Mouse (Mus musculus): Measurements from ENCODE around the gene Ralb. TPM values are rescaled to one million over a fixed set of nuclear protein-coding genes. Genes with fewer than 3 reads are reported as not detected.

Gene Ralb
- polyA plus RNA-seq, 1 experiment from 2014 or later, result 41.6 TPM

DNA sequence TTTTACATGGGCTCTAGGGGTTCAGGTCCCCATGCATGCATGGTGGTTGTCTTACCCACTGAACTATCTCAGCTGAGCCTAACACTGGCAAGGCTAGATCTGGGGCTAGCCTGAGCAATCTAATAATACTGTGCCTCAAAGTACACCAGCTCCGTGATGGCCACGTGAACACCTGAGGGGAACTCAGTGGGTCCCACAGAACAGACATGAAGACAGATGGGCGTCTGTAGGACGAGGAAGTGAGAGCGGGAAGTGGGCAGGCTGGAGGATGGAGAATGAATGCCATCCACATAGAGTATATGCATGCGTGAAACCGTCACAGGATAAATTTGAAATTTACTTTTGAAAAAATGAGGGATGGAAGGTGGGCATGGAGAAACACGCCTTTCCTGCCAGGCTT is 23.9 kb downstream of the Ralb start:
- Histone ChIP-seq H3K4me2 (ENCODE audit: low read length) (no peak overlapping the region), H3K9me3 (replicated peaks; ENCODE audit: control insufficient read depth, low read length) (no peaks in the 10 kb centered on the region), H3K36me3 (ENCODE audit: control insufficient read depth, insufficient read depth, low read length) (no peaks in the 10 kb centered on the region; the same call in 1 of the 2 replicates), H3K27ac (ENCODE audit: low read depth, low read length) (no peak overlapping the region), H3K27me3 (replicated peaks; ENCODE audit: control insufficient read depth, insufficient read depth, low read length) (no peaks in the 10 kb centered on the region), H3K9ac (ENCODE audit: low read length) (no peak overlapping the region), H3K4me1 (ENCODE audit: control insufficient read depth, insufficient read depth, low read length) (no peaks in the 10 kb centered on the region), H3K4me3 (ENCODE audit: low read depth, low read length) (no peak overlapping the region)
- DNase-seq (ENCODE audit: low spot score) (no peak), ATAC-seq (no peak)
- WGBS, result 96% methylated on average over 8 of the region's 8 CpGs

- no peak overlapping the region for H3K27ac ChIP-seq (ENCODE audit: low read depth, low read length)
- H3K4me2 ChIP-seq (ENCODE audit: low read length), result no peak overlapping the region
- no peaks in the 10 kb centered on the region for H3K4me1 ChIP-seq (ENCODE audit: control insufficient read depth, insufficient read depth, low read length)
- DNase-seq (ENCODE audit: low spot score) (no peak), ATAC-seq (no peak)
- H3K9ac ChIP-seq (ENCODE audit: low read length), result no peak overlapping the region
- no peaks in the 10 kb centered on the region for H3K9me3 ChIP-seq (replicated peaks; ENCODE audit: control insufficient read depth, low read length)
- H3K4me3 ChIP-seq (ENCODE audit: low read depth, low read length), result no peak overlapping the region
- peaks cover 4% of the 10 kb centered on the region; the same call in 1 of the 2 replicates for H3K36me3 ChIP-seq (ENCODE audit: control insufficient read depth, insufficient read depth, low read length)
- WGBS, result 80% methylated on average over 4 of the region's 4 CpGs
- no peaks in the 10 kb centered on the region for H3K27me3 ChIP-seq (replicated peaks; ENCODE audit: control insufficient read depth, insufficient read depth, low read length)
Measured at GRCm38 (mm10) chr1:119479641-119480040, 25.0 kb downstream of the Ralb start.

DNA sequence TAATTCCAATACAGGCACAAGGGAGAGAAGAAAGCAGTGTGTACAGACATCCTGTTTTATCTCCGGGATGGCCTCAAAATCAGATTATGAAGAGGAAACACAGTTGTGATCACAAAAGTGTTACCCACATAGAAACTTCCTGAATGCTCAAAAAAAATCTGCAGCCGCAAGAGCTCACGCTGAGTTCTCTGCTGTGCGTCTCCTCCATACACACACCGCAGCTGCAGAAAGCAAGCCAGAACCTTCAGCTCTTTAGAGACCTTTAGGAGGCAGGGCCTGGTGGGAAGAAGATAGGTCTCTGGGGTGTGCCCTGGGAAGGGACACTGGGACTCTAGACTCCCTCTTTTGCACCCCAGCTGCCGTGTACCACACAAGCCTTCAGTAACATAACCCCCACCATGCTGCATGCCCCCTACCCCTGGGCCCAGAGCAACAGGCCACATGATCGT is 27.7 kb downstream of the Ralb start:
- DNase-seq (ENCODE audit: low spot score), result no peak
- H3K4me2 ChIP-seq (ENCODE audit: low read length), result no peak overlapping the region
- no peaks in the 10 kb centered on the region for H3K4me1 ChIP-seq (ENCODE audit: control insufficient read depth, insufficient read depth, low read length)
- no peaks in the 10 kb centered on the region for H3K9me3 ChIP-seq (replicated peaks; ENCODE audit: control insufficient read depth, low read length)
- ATAC-seq, result no peak
- no peaks in the 10 kb centered on the region for H3K27me3 ChIP-seq (replicated peaks; ENCODE audit: control insufficient read depth, insufficient read depth, low read length)
- H3K4me3 ChIP-seq (ENCODE audit: low read depth, low read length), result no peak overlapping the region
- 88% methylated on average over 7 of the region's 7 CpGs for WGBS
- no peak overlapping the region for H3K27ac ChIP-seq (ENCODE audit: low read depth, low read length)
- H3K36me3 ChIP-seq (ENCODE audit: control insufficient read depth, insufficient read depth, low read length), result peaks cover 6% of the 10 kb centered on the region; the same call in 1 of the 2 replicates
- no peak overlapping the region for H3K9ac ChIP-seq (ENCODE audit: low read length)

- no peak overlapping the region for H3K4me2 ChIP-seq (ENCODE audit: low read length)
- H3K27ac ChIP-seq (ENCODE audit: low read depth, low read length), result no peak overlapping the region
- H3K9me3 ChIP-seq (replicated peaks; ENCODE audit: control insufficient read depth, low read length), result no peaks in the 10 kb centered on the region
- 92% methylated on average over 7 of the region's 7 CpGs for WGBS
- peaks cover 9% of the 10 kb centered on the region; the same call in 1 of the 2 replicates for H3K36me3 ChIP-seq (ENCODE audit: control insufficient read depth, insufficient read depth, low read length)
- no peaks in the 10 kb centered on the region for H3K27me3 ChIP-seq (replicated peaks; ENCODE audit: control insufficient read depth, insufficient read depth, low read length)
- no peaks in the 10 kb centered on the region for H3K4me1 ChIP-seq (ENCODE audit: control insufficient read depth, insufficient read depth, low read length)
- H3K9ac ChIP-seq (ENCODE audit: low read length), result no peak overlapping the region
- H3K4me3 ChIP-seq (ENCODE audit: low read depth, low read length), result no peak overlapping the region
- DNase-seq (ENCODE audit: low spot score), result no peak
- no peak for ATAC-seq
Measured at GRCm38 (mm10) chr1:119474671-119475070, 29.9 kb downstream of the Ralb start.

- Histone ChIP-seq H3K27me3 (replicated peaks; ENCODE audit: control insufficient read depth, insufficient read depth, low read length) (no peaks in the 10 kb centered on the region), H3K27ac (ENCODE audit: low read depth, low read length) (no peak overlapping the region; the same call in 1 of the 2 replicates), H3K9ac (ENCODE audit: low read length) (0 out of 2 replicates have a peak overlapping the region, but pooled peaks have one; percentile 13), H3K4me3 (ENCODE audit: low read depth, low read length) (no peak overlapping the region), H3K4me1 (ENCODE audit: control insufficient read depth, insufficient read depth, low read length) (no peaks in the 10 kb centered on the region), H3K4me2 (ENCODE audit: low read length) (no peak overlapping the region), H3K9me3 (replicated peaks; ENCODE audit: control insufficient read depth, low read length) (no peaks in the 10 kb centered on the region), H3K36me3 (ENCODE audit: control insufficient read depth, insufficient read depth, low read length) (peaks cover 14% of the 10 kb centered on the region; the same call in 1 of the 2 replicates)
- ATAC-seq, result no peak
- DNase-seq (ENCODE audit: low spot score), result peak; percentile 9
- WGBS, result 65% methylated on average over 11 of the region's 11 CpGs
Measured at GRCm38 (mm10) chr1:119472648-119473047, 31.9 kb downstream of the Ralb start.

GRCm38 (mm10) chr1:119471793-119472396 is 32.7 kb downstream of the Ralb start:
- Histone ChIP-seq H3K4me1 (ENCODE audit: control insufficient read depth, insufficient read depth, low read length) (no peaks in the 10 kb centered on the region), H3K4me2 (ENCODE audit: low read length) (no peak overlapping the region), H3K27me3 (replicated peaks; ENCODE audit: control insufficient read depth, insufficient read depth, low read length) (no peaks in the 10 kb centered on the region), H3K9me3 (replicated peaks; ENCODE audit: control insufficient read depth, low read length) (no peaks in the 10 kb centered on the region), H3K9ac (ENCODE audit: low read length) (peak overlapping the region; percentile 25; the same call in 1 of the 2 replicates), H3K36me3 (ENCODE audit: control insufficient read depth, insufficient read depth, low read length) (peaks cover 14% of the 10 kb centered on the region; the same call in 1 of the 2 replicates), H3K4me3 (ENCODE audit: low read depth, low read length) (no peak overlapping the region), H3K27ac (ENCODE audit: low read depth, low read length) (peak overlapping the region; percentile 41; the same call in 1 of the 2 replicates)
- WGBS, result 51% methylated on average over 14 of the region's 14 CpGs
- ATAC-seq (peak; percentile 71; the same call in 1 of the 2 replicates), DNase-seq (ENCODE audit: low spot score) (peak; percentile 51)

- H3K36me3 ChIP-seq (ENCODE audit: control insufficient read depth, insufficient read depth, low read length), result no peaks in the 10 kb centered on the region
- no peak overlapping the region for H3K9ac ChIP-seq (ENCODE audit: low read length)
- H3K27ac ChIP-seq (ENCODE audit: low read depth, low read length), result no peak overlapping the region
- no peak overlapping the region for H3K4me2 ChIP-seq (ENCODE audit: low read length)
- H3K4me3 ChIP-seq (ENCODE audit: low read depth, low read length), result no peak overlapping the region
- no peaks in the 10 kb centered on the region for H3K4me1 ChIP-seq (ENCODE audit: control insufficient read depth, insufficient read depth, low read length)
- DNase-seq (ENCODE audit: low spot score) (peak; percentile 71), ATAC-seq (peak; percentile 54)
- no peaks in the 10 kb centered on the region for H3K27me3 ChIP-seq (replicated peaks; ENCODE audit: control insufficient read depth, insufficient read depth, low read length)
- WGBS, result 36% methylated on average over 2 of the region's 2 CpGs
- no peaks in the 10 kb centered on the region for H3K9me3 ChIP-seq (replicated peaks; ENCODE audit: control insufficient read depth, low read length)
Measured at GRCm38 (mm10) chr1:119463386-119463785, 41.2 kb downstream of the Ralb start.

DNA sequence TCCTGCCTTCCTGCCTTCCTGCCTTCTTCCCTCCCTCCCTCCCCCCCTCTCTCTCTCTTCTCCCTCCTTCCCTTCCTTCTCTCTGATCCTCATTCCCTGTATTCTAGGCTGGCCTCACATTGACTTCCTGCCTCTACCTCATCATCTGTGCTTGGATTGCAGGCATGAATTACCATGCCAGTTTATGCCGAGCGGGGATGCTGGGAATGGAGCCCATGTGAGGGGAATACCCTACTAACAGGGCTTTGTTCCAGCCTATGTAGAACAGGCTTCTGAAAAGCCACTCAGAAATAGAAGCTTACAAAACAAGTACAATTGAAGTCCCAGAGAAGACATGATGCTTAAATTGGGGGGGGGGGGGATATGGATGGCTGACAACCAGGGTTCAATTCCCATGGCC is 44.5 kb downstream of the Ralb start:
- DNase-seq (ENCODE audit: low spot score), result peak; percentile 66
- WGBS, result 49% methylated on average over 2 of the region's 2 CpGs
- Histone ChIP-seq H3K27me3 (replicated peaks; ENCODE audit: control insufficient read depth, insufficient read depth, low read length) (no peaks in the 10 kb centered on the region), H3K4me1 (ENCODE audit: control insufficient read depth, insufficient read depth, low read length) (peaks cover 10% of the 10 kb centered on the region; the same call in 1 of the 2 replicates), H3K9ac (ENCODE audit: low read length) (no peak overlapping the region), H3K4me2 (ENCODE audit: low read length) (no peak overlapping the region), H3K4me3 (ENCODE audit: low read depth, low read length) (no peak overlapping the region), H3K9me3 (replicated peaks; ENCODE audit: control insufficient read depth, low read length) (no peaks in the 10 kb centered on the region), H3K27ac (ENCODE audit: low read depth, low read length) (no peak overlapping the region), H3K36me3 (ENCODE audit: control insufficient read depth, insufficient read depth, low read length) (no peaks in the 10 kb centered on the region)
- ATAC-seq, result peak; percentile 6; the same call in 1 of the 2 replicates

DNA sequence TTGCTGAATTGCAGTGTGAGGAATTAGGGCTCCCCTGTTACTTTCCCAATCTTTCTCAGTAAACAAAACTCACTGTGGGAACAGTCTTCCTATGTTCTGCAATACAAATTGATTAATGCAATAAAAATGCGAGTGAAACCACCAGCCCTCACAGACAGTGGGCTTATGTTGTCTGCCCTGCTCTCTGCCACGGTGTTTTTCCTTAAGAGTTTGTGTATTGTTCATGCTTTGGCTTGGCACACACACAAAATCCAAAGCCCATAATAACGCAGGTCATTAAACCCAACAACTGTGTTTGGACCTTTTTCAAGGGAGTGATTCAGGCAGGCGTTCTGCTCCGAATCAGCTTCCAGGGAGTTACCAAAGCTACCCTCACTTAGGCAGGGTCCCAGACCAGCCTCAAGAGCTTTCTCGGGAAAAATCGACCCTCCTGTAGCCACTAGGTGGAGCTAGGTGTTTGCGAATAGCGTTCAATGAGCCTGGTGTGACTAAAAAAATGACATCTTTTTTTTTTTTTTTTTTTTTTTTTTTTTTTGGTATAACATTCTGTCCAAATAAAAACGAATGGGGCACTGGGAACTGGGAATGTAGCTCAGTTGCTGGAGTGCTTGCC is 46.5 kb downstream of the Ralb start:
- Histone ChIP-seq H3K36me3 (ENCODE audit: control insufficient read depth, insufficient read depth, low read length) (no peaks in the 10 kb centered on the region), H3K4me2 (ENCODE audit: low read length) (0 out of 2 replicates have a peak overlapping the region, but pooled peaks have one; percentile 5), H3K9me3 (replicated peaks; ENCODE audit: control insufficient read depth, low read length) (no peaks in the 10 kb centered on the region), H3K4me1 (ENCODE audit: control insufficient read depth, insufficient read depth, low read length) (peaks cover 13% of the 10 kb centered on the region; the same call in 1 of the 2 replicates), H3K27ac (ENCODE audit: low read depth, low read length) (0 out of 2 replicates have a peak overlapping the region, but pooled peaks have one; percentile 24), H3K4me3 (ENCODE audit: low read depth, low read length) (no peak overlapping the region), H3K9ac (ENCODE audit: low read length) (no peak overlapping the region), H3K27me3 (replicated peaks; ENCODE audit: control insufficient read depth, insufficient read depth, low read length) (no peaks in the 10 kb centered on the region)
- ATAC-seq (peak; percentile 49), DNase-seq (ENCODE audit: low spot score) (peak; percentile 93)
- WGBS, result 7% methylated on average over 10 of the region's 10 CpGs
